Comparison of ENCODE assay signal across 17 mouse cellular contexts in the genomic region with DNA sequence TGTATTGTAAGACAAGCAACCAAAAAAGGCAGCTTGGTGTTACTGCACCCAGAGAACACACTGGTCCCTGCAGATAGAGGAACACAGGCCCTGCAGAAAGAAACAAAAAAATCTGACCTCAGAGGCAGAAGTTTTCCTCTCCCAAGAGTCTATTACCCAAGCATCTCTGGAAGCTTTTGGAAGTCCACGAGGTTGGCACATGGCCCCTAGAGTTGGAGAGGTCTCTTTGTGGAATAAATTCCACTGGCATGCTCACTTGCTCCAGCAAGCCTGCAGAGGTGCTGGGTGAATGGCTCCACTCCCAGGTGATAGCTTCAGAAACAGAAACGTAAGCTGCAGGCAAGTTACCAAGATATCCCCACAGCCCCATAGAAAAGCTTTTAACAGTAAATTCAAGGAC.
DNase-seq lines count a peak whose midpoint lies in the region; TF ChIP-seq lines count a peak whose summit lies in the region.
"Had no signal": no experiment of that assay in that cellular context is flagged by ENCODE, and none has a peak within 500 bp of the region (broad histone marks: within the 10 kb centered on the region; RNA-seq: fewer than 3 reads in every experiment).

No protein-coding gene starts in this region.

- no peaks in the 10 kb centered on the region for H3K79me2 ChIP-seq in heart, adult 2 months (replicated peaks; ENCODE audit: control insufficient read depth, insufficient read depth, low read length)

- H3K9me3 ChIP-seq in heart, embryonic 10.5 days: 0 out of 2 replicates have a peak, but pooled peaks cover under 1% of the 10 kb centered on the region
- H3K9me3 ChIP-seq: embryonic facial prominence, embryonic 10.5 days; forebrain, embryonic 13.5 days; limb, embryonic 15.5 days had no signal

- intact Hi-C loops in heart, adult 2 months (cut with DNase I): no loop called here
- intact Hi-C loops in heart, postnatal 10 days (cut with DNase I): no loop called here

- no peak for TF ChIP-seq CTCF in heart, adult 2 months (IDR thresholded peaks at IDR 0.05)

- peak; percentile 44 to 63 for DNase-seq in heart, adult 2 months
- DNase-seq in heart, embryonic 10.5 days (ENCODE audit: low spot score): no peak
- peak; percentile 38 for DNase-seq in gastrocnemius, adult 18-20 months (ENCODE audit: low spot score)
- DNase-seq in heart, postnatal 10 days: peak; percentile 63 to 66
- DNase-seq in lung, postnatal 25 days (ENCODE audit: low spot score): peak; percentile 35
- no peak for DNase-seq in layer of hippocampus, postnatal 25 days (ENCODE audit: extremely low spot score in 1 of 2, low spot score in 1 of 2)
- no peak for DNase-seq in right cerebral cortex, postnatal 36 days (ENCODE audit: low spot score in 2 of 2)
- DNase-seq in layer of hippocampus, adult 18-20 months (ENCODE audit: low spot score in 2 of 2): no peak
- DNase-seq: cerebellum, adult 11 months; kidney, adult 18-20 months; kidney, postnatal 4 days; midbrain, embryonic 14.5 days; right cerebral cortex, adult 18-20 months had no signal

- WGBS in heart, adult 2 months: 36% methylated on average over 2 of the region's 2 CpGs
- 66% methylated on average over 2 of the region's 2 CpGs for WGBS in heart, embryonic 10.5 days

- H3K36me3 ChIP-seq in heart, adult 2 months (ENCODE audit: control insufficient read depth, insufficient read depth, low read length): no peaks in the 10 kb centered on the region
- H3K36me3 ChIP-seq in heart, embryonic 10.5 days: no peaks in the 10 kb centered on the region
- H3K36me3 ChIP-seq: embryonic facial prominence, embryonic 10.5 days; limb, embryonic 15.5 days had no signal

- TF ChIP-seq POLR2A in heart, adult 2 months (IDR thresholded peaks at IDR 0.05; ENCODE audit: insufficient read depth, low read depth, low read length): no peak

- H3K27ac ChIP-seq in heart, adult 2 months: no peak overlapping the region
- H3K27ac ChIP-seq in heart, embryonic 10.5 days: no peak overlapping the region
- H3K27ac ChIP-seq: embryonic facial prominence, embryonic 10.5 days; forebrain, embryonic 13.5 days; hindbrain, postnatal 0 days; limb, embryonic 15.5 days had no signal

- no peaks in the 10 kb centered on the region for H3K4me1 ChIP-seq in heart, adult 2 months (ENCODE audit: control insufficient read depth, insufficient read depth, low read length)
- H3K4me1 ChIP-seq in heart, embryonic 10.5 days: no peaks in the 10 kb centered on the region
- H3K4me1 ChIP-seq: embryonic facial prominence, embryonic 10.5 days; forebrain, embryonic 13.5 days; limb, embryonic 15.5 days had no signal

- H3K4me3 ChIP-seq in heart, adult 2 months: no peak overlapping the region
- no peak overlapping the region for H3K4me3 ChIP-seq in heart, embryonic 10.5 days
- H3K4me3 ChIP-seq: embryonic facial prominence, embryonic 10.5 days; forebrain, embryonic 13.5 days; limb, embryonic 15.5 days had no signal

- TF ChIP-seq EP300 in heart, adult 2 months (IDR thresholded peaks at IDR 0.05; ENCODE audit: insufficient read depth, low read depth, low read length): no peak

- no peaks in the 10 kb centered on the region for H3K27me3 ChIP-seq in heart, adult 2 months (ENCODE audit: control insufficient read depth, insufficient read depth, low read length)
- no peaks in the 10 kb centered on the region for H3K27me3 ChIP-seq in heart, embryonic 10.5 days (ENCODE audit: insufficient read depth, poor library complexity, severe bottlenecking)
- H3K27me3 ChIP-seq: forebrain, embryonic 13.5 days; limb, embryonic 15.5 days had no signal

- no peak overlapping the region for H3K9ac ChIP-seq in heart, adult 2 months (ENCODE audit: low read depth, low read length)
- H3K9ac ChIP-seq: forebrain, embryonic 13.5 days; limb, embryonic 15.5 days had no signal

Comparison
In these comparisons a context has a peak if more than half of its experiments do, and no peak if none do; other contexts are left out.
1. DNase-seq: peak in heart, adult 2 months (2 of 2), gastrocnemius, adult 18-20 months (single experiment), heart, postnatal 10 days (2 of 2) and lung, postnatal 25 days (single experiment); none in heart, embryonic 10.5 days (single experiment), layer of hippocampus, postnatal 25 days (0 of 2), right cerebral cortex, postnatal 36 days (0 of 2) and layer of hippocampus, adult 18-20 months (0 of 2).